Mouse (Mus musculus): Measurements from ENCODE around the gene Clptm1l. TPM values are rescaled to one million over a fixed set of nuclear protein-coding genes. Genes with fewer than 3 reads are reported as not detected.

Clptm1l gene
- 94.2 and 107 TPM in 2 replicates for polyA plus RNA-seq (2015; fragmentation: Nextera tagmentation; extraction: Ambion mirVana)

GRCm38 (mm10) chr13:73603522-73604155, at the start of gene Clptm1l:
Gene Clptm1l (plus strand): TSS chr13:73604006.

GRCm38 (mm10) chr13:73626745-73627549, 23.1 kb downstream of the Clptm1l start, which contains the start of gene Tert:
Gene Tert (plus strand): TSS chr13:73626911.

Other genes starting within 250 kb of the Clptm1l start
- 10.1 and 10.2 TPM in 2 replicates for gene Lpcat1, start 136.8 kb upstream of the Clptm1l start, polyA plus RNA-seq (2015; fragmentation: Nextera tagmentation; extraction: Ambion mirVana)
- gene Slc6a3, start 67.3 kb upstream of the Clptm1l start, polyA plus RNA-seq (2015; fragmentation: Nextera tagmentation; extraction: Ambion mirVana), result 0.06 TPM in 1 of 2 replicates, not detected in the other
- gene Tert, start 22.9 kb downstream of the Clptm1l start, polyA plus RNA-seq (2015; fragmentation: Nextera tagmentation; extraction: Ambion mirVana), result 0.96 and 0.99 TPM in 2 replicates
- 0.34 and 0.99 TPM in 2 replicates for gene Slc6a18, start 74.0 kb downstream of the Clptm1l start, polyA plus RNA-seq (2015; fragmentation: Nextera tagmentation; extraction: Ambion mirVana)
- 0.10 and 0.12 TPM in 2 replicates for gene Slc6a19, start 100.9 kb downstream of the Clptm1l start, polyA plus RNA-seq (2015; fragmentation: Nextera tagmentation; extraction: Ambion mirVana)
- gene Slc12a7, start 129.1 kb downstream of the Clptm1l start, polyA plus RNA-seq (2015; fragmentation: Nextera tagmentation; extraction: Ambion mirVana), result 6.9 and 7.4 TPM in 2 replicates
- gene Nkd2, start 243.6 kb downstream of the Clptm1l start, polyA plus RNA-seq (2015; fragmentation: Nextera tagmentation; extraction: Ambion mirVana), result 42.0 and 44.6 TPM in 2 replicates